Mouse (Mus musculus) liver, adult 2 months (tissue): Measurements from ENCODE around the gene Igf1r.

Source experiments
- CTCF ChIP-seq: fragments of 200-500 bp; IDR thresholded peaks from 2 replicates; pipeline ENCODE4 v1.5.1; 2011; ENCODE audit warnings: low read depth, low read length, control low read depth
- POLR2A ChIP-seq: fragments of 200-500 bp; IDR thresholded peaks from 2 replicates; pipeline ENCODE4 v1.6.1; 2011; ENCODE audit warnings: low read length, control low read depth; ENCODE audit not compliant: insufficient read depth; ENCODE audit errors: extremely low read depth

GRCm38 (mm10) chr7:67985003-67985416, 32.4 kb downstream of the Igf1r start:
- TF ChIP-seq POLR2A (no peak), CTCF (no peak)
